Mouse (Mus musculus) MEL (cell line): ENCODE data around the gene Nisch.

Source experiments
- CHD2 ChIP-seq: IDR thresholded peaks from 2 replicates; pipeline ENCODE4 v1.6.1; 2011; ENCODE audit warnings: low read length, improper control_type of control experiment
- ETS1 ChIP-seq: IDR thresholded peaks from 2 replicates; pipeline ENCODE4 v1.6.1; 2012; ENCODE audit warnings: low read depth, mild to moderate bottlenecking, inconsistent platforms, low read length, improper control_type of control experiment, moderate library complexity
- GABPA ChIP-seq: IDR thresholded peaks from 2 replicates; pipeline ENCODE4 v1.6.1; 2012; ENCODE audit warnings: low read depth, mild to moderate bottlenecking, inconsistent platforms, low read length, improper control_type of control experiment, moderate library complexity
- POLR2AphosphoS5 ChIP-seq: IDR thresholded peaks from 2 replicates; pipeline ENCODE4 v1.6.1; 2012; ENCODE audit warnings: low read depth, borderline replicate concordance, mild to moderate bottlenecking, inconsistent platforms, low read length, moderate library complexity, mixed read lengths
- USF1 ChIP-seq: IDR thresholded peaks from 2 replicates; pipeline ENCODE4 v1.6.1; 2014; ENCODE audit warnings: low read depth, mild to moderate bottlenecking, inconsistent platforms, low read length, improper control_type of control experiment, moderate library complexity

DNA sequence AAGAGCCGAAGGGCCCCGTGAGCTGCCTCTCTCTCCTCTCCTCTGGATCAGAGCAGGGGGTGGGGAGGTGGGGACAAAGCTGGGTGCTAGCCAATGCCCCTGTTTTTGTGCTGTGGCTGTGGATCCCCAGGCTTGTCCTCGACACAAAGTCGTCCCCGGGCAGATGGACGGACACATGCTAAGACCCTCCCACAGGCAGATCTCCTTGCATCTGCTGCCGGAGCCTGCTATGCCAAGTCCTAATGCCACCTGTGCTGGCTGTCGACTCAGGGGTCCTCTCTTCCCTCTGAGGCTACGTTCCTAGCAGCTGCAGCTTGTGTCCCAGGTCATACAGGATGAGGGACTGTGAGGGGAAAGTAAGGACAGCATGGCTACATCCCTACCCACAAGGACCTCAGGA lies 49.9 kb downstream of the Nisch start:
- no peak for TF ChIP-seq POLR2AphosphoS5
- TF ChIP-seq CHD2 = no peak
- no peak for TF ChIP-seq ETS1
- no peak for TF ChIP-seq GABPA
- no peak for TF ChIP-seq USF1
